Mouse (Mus musculus): ENCODE measurements around the gene Gm9844. TPM values are rescaled to one million over a fixed set of nuclear protein-coding genes. Genes with fewer than 3 reads are reported as not detected.
A peak's percentile ranks its signal among the peaks of the same experiment; 100 is the strongest.

Gm9844 gene
- total RNA-seq, 2 experiments from 2014 or later, result 1.2 to 6.0 TPM

DNA sequence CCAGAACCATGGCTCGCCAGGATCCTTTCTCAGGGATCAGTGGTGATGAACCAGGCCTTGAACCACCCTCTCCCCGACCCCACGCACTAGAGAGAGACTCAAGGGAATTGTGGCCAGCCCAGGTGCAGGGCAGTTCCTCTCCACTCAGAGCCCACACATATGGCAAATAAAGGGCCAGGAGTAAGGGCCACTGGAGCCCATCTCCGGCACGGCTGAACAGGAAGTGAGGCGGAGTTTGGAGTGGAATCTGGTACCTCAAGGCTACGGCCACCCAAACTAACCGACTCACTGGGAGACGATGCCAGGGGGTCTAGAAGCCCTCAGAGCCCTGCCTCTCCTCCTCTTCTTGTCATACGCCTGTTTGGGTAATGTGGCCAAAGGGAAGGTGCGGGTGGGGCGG lies 35.2 kb downstream of the Gm9844 start, which contains the start of gene Cd79a:
Gene Cd79a (plus strand): TSS at position 158 of the 400 bp plus-strand sequence.
- no peak for ATAC-seq (replicated peaks; ENCODE audit: poor library complexity)

- no peak for ATAC-seq (replicated peaks; ENCODE audit: poor library complexity)
These were observed 35.9 kb downstream of the Gm9844 start for GRCm38 (mm10) chr7:24897959-24898358.

GRCm38 (mm10) chr7:24901114-24901513 lies 39.1 kb downstream of the Gm9844 start:
- no peak for ATAC-seq (replicated peaks; ENCODE audit: poor library complexity)

DNA sequence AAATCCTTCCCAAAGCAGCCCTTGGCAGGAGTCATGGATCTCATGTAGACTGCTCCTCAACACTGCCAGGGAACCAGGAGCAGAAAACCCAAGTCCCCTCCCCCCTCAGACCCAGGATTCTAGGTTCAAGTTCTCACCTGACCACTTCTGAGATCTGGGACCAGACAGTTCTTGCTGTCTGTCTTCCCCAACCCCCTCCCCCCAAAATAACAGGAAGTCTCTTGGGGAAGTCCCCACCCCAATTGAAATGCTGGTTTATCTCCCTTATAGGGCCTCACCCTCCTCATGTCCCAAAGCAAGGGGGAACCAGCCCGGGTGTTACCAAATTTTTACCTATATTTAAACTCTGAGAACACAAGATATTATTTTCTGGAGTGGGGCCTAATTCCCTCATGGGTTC lies 39.8 kb downstream of the Gm9844 start:
- no peak for ATAC-seq (replicated peaks; ENCODE audit: poor library complexity)

- no peak for ATAC-seq (replicated peaks; ENCODE audit: poor library complexity)
These were observed 40.2 kb downstream of the Gm9844 start for GRCm38 (mm10) chr7:24902264-24902629.

DNA sequence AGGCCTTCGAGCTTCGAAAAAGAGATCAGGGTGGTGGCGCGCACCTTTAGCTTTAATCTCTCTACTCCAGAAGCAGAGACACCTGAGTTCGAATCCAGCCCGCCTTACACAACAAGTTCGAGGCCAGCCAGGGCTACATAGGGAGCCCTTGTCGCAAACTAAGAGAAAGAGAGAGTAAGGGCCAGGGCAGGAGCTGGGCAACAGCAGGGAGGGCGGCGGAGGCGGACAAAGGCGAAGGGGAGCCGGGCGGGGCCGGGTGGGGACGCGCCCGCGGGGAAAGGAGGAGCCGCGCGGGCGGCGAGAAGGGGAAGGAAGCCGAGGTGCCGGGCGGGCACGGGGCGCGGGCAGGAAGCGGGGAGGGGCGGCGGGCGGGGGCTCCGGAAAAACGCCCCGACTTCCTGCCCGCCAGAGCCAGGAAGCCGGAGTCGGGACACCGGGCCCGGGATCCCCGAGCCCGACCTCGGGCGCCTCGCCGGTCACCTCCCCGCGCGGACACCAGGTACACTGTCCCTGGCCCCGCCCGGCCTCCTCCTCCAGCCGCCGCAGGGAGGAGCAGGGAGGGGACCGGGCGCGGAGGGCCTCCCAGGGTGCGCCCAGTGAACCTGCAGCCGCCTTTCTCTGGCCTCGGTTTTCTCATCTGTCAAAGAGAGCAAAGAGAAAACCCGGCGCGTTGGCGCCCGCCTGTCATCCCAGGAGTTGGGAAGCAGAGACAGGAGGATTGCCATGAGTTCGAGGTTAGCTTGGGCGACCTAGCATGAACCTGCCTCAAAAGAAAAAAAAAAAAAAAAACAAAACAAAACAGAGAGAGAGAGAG lies 40.8 kb downstream of the Gm9844 start, which contains the start of gene Arhgef1:
Gene Arhgef1 (plus strand): TSS at position 283 of the 814 bp plus-strand sequence.
- ATAC-seq (replicated peaks; ENCODE audit: poor library complexity), result peak; percentile 15; the same call in 1 of the 2 replicates

DNA sequence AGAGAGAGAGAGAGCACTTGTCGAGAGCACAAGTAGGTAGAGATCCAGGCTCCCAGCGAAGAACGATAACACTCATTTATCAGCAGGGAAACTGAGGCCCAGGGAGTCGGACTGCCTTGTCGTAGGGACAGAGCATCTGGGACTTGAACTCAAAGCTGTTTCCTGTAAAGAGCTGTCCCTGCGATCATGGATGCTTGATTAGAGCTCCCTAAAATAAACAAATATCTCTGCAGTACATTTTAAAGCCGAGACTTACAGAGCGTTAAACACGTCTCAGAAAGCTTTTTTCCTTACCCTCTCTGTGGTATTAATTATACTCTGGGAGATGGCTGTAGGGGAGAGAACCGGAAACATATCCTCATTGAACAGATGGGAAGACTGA lies 41.4 kb downstream of the Gm9844 start:
- ATAC-seq (replicated peaks; ENCODE audit: poor library complexity), result no peak

DNA sequence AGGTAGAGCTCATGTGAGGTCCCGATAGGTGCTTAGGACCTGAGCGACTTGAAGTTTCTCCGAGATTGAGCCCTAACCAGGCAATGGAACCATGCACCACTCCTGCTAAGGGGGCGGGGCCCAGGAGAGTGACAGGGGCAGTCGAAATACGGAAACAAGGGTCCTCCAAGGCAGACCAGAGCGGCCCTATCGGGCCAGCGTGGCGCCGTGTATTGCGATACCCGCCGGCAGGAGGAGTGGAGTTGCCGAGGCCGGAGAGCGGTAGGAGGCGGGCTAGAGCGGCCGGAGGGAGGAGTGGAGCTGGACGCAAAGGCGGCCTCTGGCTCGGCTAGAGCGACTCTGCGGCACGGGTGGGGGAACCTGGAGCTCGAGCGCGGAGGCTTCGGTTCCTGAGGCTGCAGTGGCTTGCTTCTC lies 42.1 kb downstream of the Gm9844 start:
- peak; percentile 83 for ATAC-seq (replicated peaks; ENCODE audit: poor library complexity)

DNA sequence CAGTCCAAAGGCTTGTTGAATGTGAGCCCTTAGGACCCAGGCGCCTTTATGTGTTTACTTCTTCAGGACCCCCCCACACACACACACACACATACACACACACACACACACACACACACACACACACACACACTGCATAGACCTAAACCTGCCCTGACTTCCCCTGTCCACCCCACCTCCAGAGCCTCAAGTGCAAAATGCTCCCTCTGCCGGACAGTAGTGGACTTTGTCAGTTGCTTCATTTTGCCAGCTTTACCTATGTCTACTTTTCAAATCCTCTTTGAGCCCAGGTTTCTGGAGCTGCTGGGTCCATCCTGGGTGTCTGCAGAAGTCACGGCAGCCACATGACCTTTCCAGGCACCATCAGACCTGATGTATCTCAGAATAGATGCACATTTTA lies 42.9 kb downstream of the Gm9844 start:
- peak; percentile 49 for ATAC-seq (replicated peaks; ENCODE audit: poor library complexity)

DNA sequence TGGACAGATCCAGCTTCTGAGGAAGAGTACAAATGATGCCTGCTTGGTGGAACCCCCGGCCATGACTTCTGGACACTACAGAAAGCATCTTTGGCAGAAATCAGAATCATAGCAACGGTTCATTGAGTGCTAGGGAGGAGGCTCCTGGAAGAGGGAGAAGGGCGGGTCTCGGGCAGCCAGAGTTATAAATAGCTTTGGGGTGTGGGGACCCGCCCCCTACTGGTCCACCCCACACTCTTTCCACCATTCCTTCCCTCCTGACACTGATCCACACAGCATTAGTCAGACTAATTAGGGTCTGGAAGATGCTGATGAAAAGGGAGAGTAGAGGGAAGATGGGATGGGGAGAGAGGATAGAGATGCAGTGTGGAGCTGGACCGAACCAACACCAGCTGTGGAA lies 44.5 kb downstream of the Gm9844 start:
- ATAC-seq (replicated peaks; ENCODE audit: poor library complexity), result no peak

DNA sequence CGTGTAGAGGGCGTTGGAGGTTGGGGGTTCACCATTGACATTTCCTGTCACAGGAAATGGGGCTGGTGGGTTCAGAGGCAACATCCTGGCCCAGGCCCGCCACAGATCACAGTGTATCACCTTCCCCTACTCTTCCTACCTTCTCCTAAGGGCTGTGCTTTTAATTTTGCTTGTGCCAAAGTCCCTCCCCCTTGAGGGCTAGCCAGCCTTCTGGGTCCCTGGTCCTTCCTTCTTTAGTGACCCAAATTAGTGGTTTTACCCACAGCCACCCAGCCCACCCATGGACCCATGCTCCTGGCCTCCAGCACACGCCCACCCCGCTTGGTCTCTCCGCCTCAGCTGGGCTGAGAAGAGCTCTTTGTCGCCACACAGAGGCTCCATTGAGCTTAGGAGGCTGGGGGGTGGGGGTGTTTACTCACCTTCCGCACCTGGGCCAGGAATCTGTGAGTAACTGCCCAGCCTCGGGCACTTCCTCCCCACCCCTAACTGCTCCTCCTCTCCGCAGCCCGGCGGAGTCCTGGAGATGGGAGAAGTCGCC lies 45.3 kb downstream of the Gm9844 start:
- 0 out of 2 replicates have a peak, but pooled peaks have one; percentile 2 for ATAC-seq (replicated peaks; ENCODE audit: poor library complexity)

Other genes starting within 250 kb of the Gm9844 start
- not detected in 2 replicates for gene Lypd3, start 225.7 kb upstream of the Gm9844 start, total RNA-seq (2015)
- not detected in 2 replicates for gene Lypd3, start 225.7 kb upstream of the Gm9844 start, total RNA-seq (2017)
- not detected in 2 replicates for gene Tex101, start 185.5 kb upstream of the Gm9844 start, total RNA-seq (2015)
- gene Tex101, start 185.5 kb upstream of the Gm9844 start, total RNA-seq (2017), result not detected in 2 replicates
- gene BC049730, start 153.0 kb upstream of the Gm9844 start, total RNA-seq (2015), result not detected in 2 replicates
- gene BC049730, start 153.0 kb upstream of the Gm9844 start, total RNA-seq (2017), result not detected in 2 replicates
- not detected in 2 replicates for gene Gm4763, start 135.3 kb upstream of the Gm9844 start, total RNA-seq (2015)
- gene Gm4763, start 135.3 kb upstream of the Gm9844 start, total RNA-seq (2017), result not detected in 2 replicates
- 16.4 and 16.9 TPM in 2 replicates for gene Cd177, start 101.9 kb upstream of the Gm9844 start, total RNA-seq (2015)
- 23.0 and 36.9 TPM in 2 replicates for gene Cd177, start 101.9 kb upstream of the Gm9844 start, total RNA-seq (2017)
- gene Ceacam10, start 85.0 kb upstream of the Gm9844 start, total RNA-seq (2015), result 0.44 and 2.6 TPM in 2 replicates
- 1.3 and 2.8 TPM in 2 replicates for gene Ceacam10, start 85.0 kb upstream of the Gm9844 start, total RNA-seq (2017)
- gene Lypd4, start 7.7 kb downstream of the Gm9844 start, total RNA-seq (2015), result not detected in 2 replicates
- gene Lypd4, start 7.7 kb downstream of the Gm9844 start, total RNA-seq (2017), result not detected in 2 replicates
- not detected in 2 replicates for gene Dmrtc2, start 7.8 kb downstream of the Gm9844 start, total RNA-seq (2015)
- gene Dmrtc2, start 7.8 kb downstream of the Gm9844 start, total RNA-seq (2017), result not detected in 2 replicates
- gene Rps19, start 22.2 kb downstream of the Gm9844 start, total RNA-seq (2015), result 2,965 and 3,011 TPM in 2 replicates
- gene Rps19, start 22.2 kb downstream of the Gm9844 start, total RNA-seq (2017), result 1,012 and 1,228 TPM in 2 replicates
- 0.34 and 0.35 TPM in 2 replicates for gene Cd79a, start 35.2 kb downstream of the Gm9844 start, total RNA-seq (2015)
- gene Cd79a, start 35.2 kb downstream of the Gm9844 start, total RNA-seq (2017), result 0.08 and 0.78 TPM in 2 replicates
- 58.2 and 67.9 TPM in 2 replicates for gene Arhgef1, start 40.7 kb downstream of the Gm9844 start, total RNA-seq (2015)
- 36.6 and 46.2 TPM in 2 replicates for gene Arhgef1, start 40.7 kb downstream of the Gm9844 start, total RNA-seq (2017)
- not detected in 2 replicates for gene Gm4881, start 82.3 kb downstream of the Gm9844 start, total RNA-seq (2015)
- not detected in 2 replicates for gene Gm4881, start 82.3 kb downstream of the Gm9844 start, total RNA-seq (2017)
- 95.6 and 117 TPM in 2 replicates for gene Rabac1, start 110.5 kb downstream of the Gm9844 start, total RNA-seq (2015)
- gene Rabac1, start 110.5 kb downstream of the Gm9844 start, total RNA-seq (2017), result 89.2 and 101 TPM in 2 replicates
- gene Atp1a3, start 143.7 kb downstream of the Gm9844 start, total RNA-seq (2015), result 24.4 and 35.2 TPM in 2 replicates
- 18.4 and 28.5 TPM in 2 replicates for gene Atp1a3, start 143.7 kb downstream of the Gm9844 start, total RNA-seq (2017)
- gene Grik5, start 210.1 kb downstream of the Gm9844 start, total RNA-seq (2015), result 3.1 and 5.6 TPM in 2 replicates
- 3.4 and 3.9 TPM in 2 replicates for gene Grik5, start 210.1 kb downstream of the Gm9844 start, total RNA-seq (2017)
- 6.2 and 7.6 TPM in 2 replicates for gene Zfp574, start 210.4 kb downstream of the Gm9844 start, total RNA-seq (2015)
- gene Zfp574, start 210.4 kb downstream of the Gm9844 start, total RNA-seq (2017), result 4.5 and 4.8 TPM in 2 replicates